Mouse (Mus musculus) heart, adult 18-20 months (tissue): ENCODE measurements at regions not wholly inside any gene's neighbourhood (a gene's known extent, or its start where the extent isn't known, plus 50 kb on each side); places are given as distances from the start of the nearest gene placed in this dataset.
"Not testable (repeated sequence)": the region's sequence is repeated elsewhere in the genome, so short reads cannot be mapped to it uniquely, and the experiment has no call there.

ENCODE experiments used
- DNase-seq, 2 experiments: peaks; one replicate each; pipeline ENCODE4 v3.0.0; 2021 to 2022; ENCODE audit warnings: mixed read lengths in 1 of 2

- DNase-seq: no peak
Measured at GRCm38 (mm10) chr8:39218716-39219115, 1456.2 kb upstream of the Adam24 start.

- no peak for DNase-seq
Measured at GRCm38 (mm10) chr8:39227239-39227638, 1447.6 kb upstream of the Adam24 start.

- DNase-seq: no peak
Measured at GRCm38 (mm10) chr8:39268970-39269497, 1405.8 kb upstream of the Adam24 start.

GRCm38 (mm10) chr8:39297548-39298306 is 1377.2 kb upstream of the Adam24 start:
- DNase-seq: peak in 1 of 2 experiments; percentile 14

DNA sequence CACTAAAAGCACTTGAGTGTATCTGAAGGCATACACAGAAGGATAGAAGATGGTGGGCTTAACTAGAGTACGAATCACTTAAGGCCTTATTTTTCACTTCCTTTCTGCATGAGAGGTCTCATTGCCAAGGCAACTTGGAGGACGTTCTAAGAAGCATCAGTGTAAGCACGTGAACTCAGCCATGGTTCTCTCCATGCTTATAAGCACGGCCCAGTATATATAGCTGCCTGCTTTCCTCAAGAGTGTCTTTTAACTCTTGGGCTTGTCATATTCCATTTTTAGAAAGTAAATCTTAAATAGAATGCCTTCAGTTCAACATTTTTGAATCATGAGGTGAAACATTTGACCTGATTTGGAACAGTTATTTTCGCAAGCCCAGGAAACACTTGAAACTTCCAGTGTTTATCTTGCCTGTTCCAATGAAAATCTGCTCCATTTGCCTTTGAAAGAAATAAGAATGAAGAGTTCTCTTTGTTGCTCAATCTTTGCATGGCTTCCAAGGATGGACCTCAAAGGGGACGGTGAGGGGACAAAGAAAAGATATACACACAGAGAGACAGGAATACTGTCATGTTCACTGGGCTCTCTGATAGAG is 1371.0 kb upstream of the Adam24 start:
- no peak for DNase-seq

DNA sequence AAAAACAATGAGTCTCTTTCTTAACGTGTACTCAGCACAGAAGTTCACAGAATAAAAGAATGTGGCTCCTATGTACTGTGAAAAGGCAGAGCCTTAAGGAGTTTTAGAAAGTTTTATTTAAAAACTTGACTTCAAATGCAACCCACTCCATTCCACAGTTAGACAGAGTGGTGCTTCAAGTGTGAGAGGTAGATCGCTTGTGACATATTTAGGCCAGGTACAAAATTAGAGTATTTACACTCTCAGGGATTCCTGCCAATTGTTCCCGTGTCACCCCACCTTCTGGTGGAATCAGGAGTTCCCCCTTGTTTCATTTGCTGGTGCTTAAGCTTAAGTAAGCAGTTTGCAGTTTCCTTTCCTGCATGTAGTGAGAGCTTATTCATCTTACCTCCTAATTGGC is 1361.0 kb upstream of the Adam24 start:
- no peak for DNase-seq

- no peak for DNase-seq
Measured at GRCm38 (mm10) chr8:39315521-39316233, 1359.2 kb upstream of the Adam24 start.

- no peak for DNase-seq
Measured at GRCm38 (mm10) chr8:39316234-39316568, 1358.7 kb upstream of the Adam24 start.

DNA sequence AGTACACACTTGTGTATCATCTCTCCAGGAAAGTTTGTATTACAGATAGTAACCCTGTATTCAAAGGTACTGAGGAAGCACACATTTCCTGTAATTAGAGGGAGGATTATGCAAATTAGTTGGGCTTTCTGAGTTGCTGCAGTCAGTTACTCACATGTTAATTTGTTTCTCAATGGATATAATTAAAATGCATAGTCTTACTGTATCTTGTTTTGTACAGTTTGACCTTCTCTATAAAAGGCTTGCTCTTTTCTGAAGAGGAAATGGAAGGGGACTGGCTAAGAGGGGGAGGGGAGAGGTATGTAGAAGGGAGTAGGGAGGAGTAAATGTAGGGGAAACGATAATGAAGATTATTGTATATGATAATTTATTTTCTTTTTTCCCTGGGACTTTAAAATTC is 1345.5 kb upstream of the Adam24 start:
- DNase-seq: no peak

DNA sequence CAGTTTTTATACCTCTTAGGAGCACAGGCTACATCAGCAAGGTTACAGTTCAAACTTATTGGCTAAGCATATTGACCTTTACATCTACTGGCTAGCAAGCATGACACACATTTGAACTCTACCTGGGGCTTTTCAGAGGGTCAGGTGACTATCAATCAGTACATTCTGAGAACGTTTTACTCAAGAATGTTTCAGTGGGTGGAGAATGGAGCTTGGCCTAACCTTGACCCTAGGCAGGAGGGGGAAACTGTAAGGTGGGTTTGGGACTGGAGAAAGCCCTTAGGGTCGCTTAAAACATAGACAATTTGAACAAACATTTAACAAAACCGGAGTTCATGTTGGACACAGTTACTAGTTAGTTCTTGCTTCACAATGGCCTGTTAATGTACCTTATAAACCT is 1330.1 kb upstream of the Adam24 start:
- no peak for DNase-seq

GRCm38 (mm10) chr8:39346471-39346870 is 1328.4 kb upstream of the Adam24 start:
- DNase-seq: no peak

DNA sequence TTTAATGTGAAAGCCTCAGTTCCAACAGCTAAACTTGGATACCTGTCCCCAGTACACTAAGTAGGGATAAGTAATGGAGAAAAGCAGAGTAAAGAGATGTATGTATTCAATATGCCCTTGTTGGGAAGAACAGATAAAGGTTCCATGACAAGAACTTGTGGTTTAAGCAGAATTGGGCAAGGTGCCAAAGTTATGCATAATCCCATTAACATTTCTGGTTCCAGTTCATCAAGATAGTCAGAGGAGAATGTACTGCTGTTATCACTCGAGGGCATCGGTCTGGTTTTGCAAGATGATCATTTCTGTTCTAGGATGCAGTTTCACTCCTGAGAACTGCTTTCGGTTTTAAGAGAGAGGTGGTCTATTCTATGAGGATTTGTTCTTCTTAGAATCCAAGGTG is 1325.9 kb upstream of the Adam24 start:
- no peak for DNase-seq

DNA sequence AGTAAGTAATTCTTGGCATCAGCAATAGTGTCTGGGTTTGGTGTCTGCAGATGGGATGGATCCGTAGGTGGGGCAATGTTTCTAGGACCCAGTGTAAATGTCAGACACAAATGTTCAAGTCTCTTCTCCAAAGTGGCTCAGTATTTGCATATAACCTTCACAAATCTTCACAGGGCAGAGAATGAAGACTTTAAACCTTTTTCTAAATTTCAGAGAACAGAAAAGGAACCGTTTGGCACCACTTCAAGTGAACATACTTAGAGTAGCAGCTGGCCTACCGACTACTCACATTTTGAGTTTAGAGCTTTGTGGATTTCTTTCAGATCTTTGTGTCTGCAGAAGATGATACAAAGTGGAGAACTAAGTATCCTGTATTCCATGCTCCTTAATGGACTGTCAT is 1319.5 kb upstream of the Adam24 start:
- DNase-seq: no peak

DNA sequence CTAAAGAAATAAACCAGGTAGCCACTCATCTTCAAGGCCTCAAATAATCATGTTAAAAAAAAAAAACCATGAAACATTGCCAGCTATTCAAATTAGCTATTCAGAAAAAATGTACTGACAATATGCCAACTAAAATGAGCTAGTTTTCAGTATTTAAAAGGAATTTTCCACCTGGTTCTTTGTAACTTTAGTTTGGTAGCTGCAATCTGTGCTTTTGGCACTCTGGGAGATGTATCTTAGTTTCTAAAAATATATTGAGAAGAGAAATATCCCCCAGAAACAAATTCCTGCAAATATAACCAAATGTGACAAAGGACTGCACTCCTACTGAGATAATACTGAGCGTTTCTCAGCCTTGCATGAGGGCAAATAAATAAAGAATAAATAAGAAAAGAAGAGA is 1317.8 kb upstream of the Adam24 start:
- DNase-seq: no peak

- DNase-seq: no peak
Measured at GRCm38 (mm10) chr8:39357865-39358264, 1317.0 kb upstream of the Adam24 start.

DNA sequence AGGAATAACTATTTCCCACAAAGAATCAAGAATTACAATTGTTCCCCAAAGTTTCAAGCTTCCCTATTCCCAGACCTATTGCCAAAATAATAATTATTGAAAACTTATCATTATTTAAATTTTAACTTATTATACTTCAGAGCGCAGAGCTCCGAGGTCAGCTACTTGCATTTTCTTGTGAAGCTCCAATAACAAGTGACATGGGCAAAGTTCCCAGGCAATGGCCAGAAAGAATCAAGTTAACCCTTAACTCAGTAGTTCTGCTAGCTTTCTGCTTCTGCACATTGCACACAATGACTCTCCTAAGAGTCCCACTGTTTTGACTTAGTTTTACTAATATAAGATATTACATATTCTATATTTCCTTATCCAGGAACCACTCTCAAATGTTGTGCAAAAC is 1308.5 kb upstream of the Adam24 start:
- not testable (repeated sequence) for DNase-seq
